In the genomic region with DNA sequence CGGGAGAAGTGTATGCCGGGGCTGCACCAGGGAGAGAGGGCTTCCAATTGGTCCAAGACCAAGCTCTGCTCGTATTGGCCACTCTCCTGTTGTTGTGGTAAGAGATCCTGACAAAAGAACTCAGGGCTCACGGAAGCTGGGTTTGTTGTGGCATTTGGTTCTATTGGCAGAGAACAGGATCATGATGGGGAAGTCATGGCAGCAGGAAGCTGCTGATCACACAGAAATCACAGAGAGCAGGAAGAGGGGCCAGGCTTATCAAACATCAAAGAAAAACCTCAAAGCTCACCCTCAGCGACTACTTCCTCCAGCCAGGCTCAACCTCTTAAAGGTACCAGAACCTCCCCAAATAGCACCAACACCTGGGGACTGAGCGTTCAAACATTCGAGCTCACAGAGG, we compare ENCODE assay signal across 11 mouse cellular contexts. TPM values are rescaled to one million over a fixed set of nuclear protein-coding genes. Genes with fewer than 3 reads are reported as not detected.
DNase-seq lines count a peak whose midpoint lies in the region; ATAC-seq and TF ChIP-seq lines count a peak whose summit lies in the region.
"Had no signal": no experiment of that assay in that cellular context is flagged by ENCODE, and none has a peak within 500 bp of the region (broad histone marks: within the 10 kb centered on the region; RNA-seq: fewer than 3 reads in every experiment).

No protein-coding gene starts in this region.

- TF ChIP-seq POLR2A in limb, embryonic 14.5 days (IDR thresholded peaks at IDR 0.05; ENCODE audit: borderline replicate concordance, extremely low read depth, insufficient read depth, insufficient read length), result no peak

- no peak overlapping the region for H3K4me3 ChIP-seq in kidney, embryonic 16.5 days (ENCODE audit: low read length)
- no peak overlapping the region for H3K4me3 ChIP-seq in limb, embryonic 14.5 days (replicated peaks; ENCODE audit: low read length)
- H3K4me3 ChIP-seq: forebrain, embryonic 15.5 days; liver, embryonic 15.5 days had no signal

- no peak for DNase-seq in kidney, adult 9 months
- peak; percentile 75 for DNase-seq in T-cell, adult 2 months (ENCODE audit: low spot score)
- DNase-seq in limb, embryonic 14.5 days (ENCODE audit: low spot score), result no peak
- no peak for DNase-seq in ovary, postnatal 14 days (ENCODE audit: low spot score)
- DNase-seq in right cerebral cortex, adult 18-20 months, result no peak
- DNase-seq: cerebellum, adult 18-20 months; right cerebral cortex, postnatal 4 days had no signal

- ATAC-seq in kidney, embryonic 16.5 days (ENCODE audit: low FRiP score, low TSS enrichment), result no peak; the same call in 1 of the 2 replicates
- ATAC-seq in common myeloid progenitor, adult 5-6 weeks (replicated peaks; ENCODE audit: low read depth, poor library complexity, severe bottlenecking), result peak; percentile 77
- ATAC-seq in limb, embryonic 14.5 days (ENCODE audit: low FRiP score, low read depth), result no peak
- ATAC-seq: forebrain, embryonic 15.5 days had no signal

- H3K9ac ChIP-seq in kidney, embryonic 16.5 days (replicated peaks; ENCODE audit: low read length), result no peak overlapping the region
- H3K9ac ChIP-seq in limb, embryonic 14.5 days (ENCODE audit: low read depth, low read length, severe bottlenecking), result no peak overlapping the region
- H3K9ac ChIP-seq: forebrain, embryonic 15.5 days; liver, embryonic 15.5 days had no signal

- WGBS in kidney, embryonic 16.5 days, result 17% methylated on average over 7 of the region's 7 CpGs
- 16% methylated on average over 7 of the region's 7 CpGs for WGBS in limb, embryonic 14.5 days

- no peaks in the 10 kb centered on the region for H3K36me3 ChIP-seq in kidney, embryonic 16.5 days (ENCODE audit: insufficient read depth, low read length)
- no peaks in the 10 kb centered on the region for H3K36me3 ChIP-seq in limb, embryonic 14.5 days (ENCODE audit: control insufficient read depth, insufficient read depth, low read length)
- H3K36me3 ChIP-seq: forebrain, embryonic 15.5 days; liver, embryonic 15.5 days had no signal

- peaks cover 8% of the 10 kb centered on the region; the same call in 1 of the 2 replicates for H3K4me1 ChIP-seq in kidney, embryonic 16.5 days (ENCODE audit: insufficient read depth, low read length)
- H3K4me1 ChIP-seq in limb, embryonic 14.5 days (ENCODE audit: control insufficient read depth, insufficient read depth, low read length), result peaks cover 4% of the 10 kb centered on the region; the same call in 1 of the 2 replicates
- H3K4me1 ChIP-seq: forebrain, embryonic 15.5 days had no signal

- H3K4me2 ChIP-seq in kidney, embryonic 16.5 days (replicated peaks; ENCODE audit: low read depth, low read length), result peak overlapping the region; percentile 5; the same call in 1 of the 2 replicates
- H3K4me2 ChIP-seq in limb, embryonic 14.5 days (replicated peaks; ENCODE audit: low read depth, low read length, severe bottlenecking), result peak overlapping the region; percentile 13; the same call in 1 of the 2 replicates
- H3K4me2 ChIP-seq: forebrain, embryonic 15.5 days; liver, embryonic 15.5 days had no signal

- no peaks in the 10 kb centered on the region for H3K9me3 ChIP-seq in kidney, embryonic 16.5 days (ENCODE audit: low read length)
- no peaks in the 10 kb centered on the region for H3K9me3 ChIP-seq in limb, embryonic 14.5 days (ENCODE audit: control insufficient read depth, low read length)
- H3K9me3 ChIP-seq: forebrain, embryonic 15.5 days; liver, embryonic 15.5 days had no signal

- H3K27me3 ChIP-seq in kidney, embryonic 16.5 days (ENCODE audit: insufficient read depth, low read length), result no peaks in the 10 kb centered on the region
- no peaks in the 10 kb centered on the region for H3K27me3 ChIP-seq in limb, embryonic 14.5 days (ENCODE audit: control insufficient read depth, insufficient read depth, low read length)
- H3K27me3 ChIP-seq: forebrain, embryonic 15.5 days had no signal

- no peak overlapping the region for H3K27ac ChIP-seq in kidney, embryonic 16.5 days (ENCODE audit: low read length)
- H3K27ac ChIP-seq in limb, embryonic 14.5 days (replicated peaks; ENCODE audit: low read depth, low read length), result no peak overlapping the region
- H3K27ac ChIP-seq: forebrain, embryonic 15.5 days; liver, embryonic 15.5 days had no signal

RNA-seq across cellular contexts. Expression of a gene that starts 41.3 kb away (rescaled TPM):
- 4.1 and 4.4 TPM in 2 replicates for polyA plus RNA-seq in kidney, embryonic 16.5 days (2015; fragmentation: Nextera tagmentation; extraction: Ambion mirVana)
- total RNA-seq in common myeloid progenitor, adult 5-6 weeks (2017), result 17.2 and 39.8 TPM in 2 replicates
- 4.4 and 5.0 TPM in 2 replicates for polyA plus RNA-seq in limb, embryonic 14.5 days (2012; rRNA removed)
- polyA plus RNA-seq in limb, embryonic 14.5 days (2014; fragmentation: Nextera tagmentation; extraction: Ambion mirVana), result 5.6 and 5.9 TPM in 2 replicates

RNA-seq across cellular contexts. Expression of a gene that starts 58.9 kb away (rescaled TPM):
- polyA plus RNA-seq in kidney, embryonic 16.5 days (2015; fragmentation: Nextera tagmentation; extraction: Ambion mirVana), result 86.7 and 92.6 TPM in 2 replicates
- total RNA-seq in common myeloid progenitor, adult 5-6 weeks (2017), result 15.9 and 19.2 TPM in 2 replicates
- polyA plus RNA-seq in limb, embryonic 14.5 days (2012; rRNA removed), result 144 and 150 TPM in 2 replicates
- 149 and 152 TPM in 2 replicates for polyA plus RNA-seq in limb, embryonic 14.5 days (2014; fragmentation: Nextera tagmentation; extraction: Ambion mirVana)
